Mouse (Mus musculus): Measurements from ENCODE around the gene Dnaic1. TPM values are rescaled to one million over a fixed set of nuclear protein-coding genes. Genes with fewer than 3 reads are reported as not detected.
A peak's percentile ranks its signal among the peaks of the same experiment; 100 is the strongest.

The Dnaic1 gene
- polyA plus RNA-seq, 1 experiment from 2014 or later = 0.62 TPM

GRCm38 (mm10) chr4:41670836-41671235, 101.3 kb downstream of the Dnaic1 start:
- H3K27me3 ChIP-seq (ENCODE audit: control insufficient read depth, insufficient read depth, low read length) = no peaks in the 10 kb centered on the region
- ATAC-seq (ENCODE audit: insufficient read depth, low FRiP score, low TSS enrichment) (no peak), DNase-seq (ENCODE audit: low spot score) (no peak)
- no peak overlapping the region for H3K4me2 ChIP-seq (ENCODE audit: low read depth)
- H3K4me1 ChIP-seq (ENCODE audit: control insufficient read depth, insufficient read depth, low read length) = peaks cover 34% of the 10 kb centered on the region
- WGBS = 83% methylated on average over 18 of the region's 18 CpGs
- no peaks in the 10 kb centered on the region for H3K9me3 ChIP-seq (ENCODE audit: control insufficient read depth, low read length)
- H3K4me3 ChIP-seq (ENCODE audit: low read depth, low read length) = no peak overlapping the region
- no peak overlapping the region for H3K9ac ChIP-seq (ENCODE audit: low read length)
- no peak overlapping the region for H3K27ac ChIP-seq (ENCODE audit: low read depth, low read length)
- no peaks in the 10 kb centered on the region for H3K36me3 ChIP-seq (ENCODE audit: control insufficient read depth, insufficient read depth, low read length)

GRCm38 (mm10) chr4:41671500-41671899, 101.9 kb downstream of the Dnaic1 start:
- no peak overlapping the region for H3K4me3 ChIP-seq (ENCODE audit: low read depth, low read length)
- no peak for ATAC-seq (ENCODE audit: insufficient read depth, low FRiP score, low TSS enrichment)

GRCm38 (mm10) chr4:41671963-41672480, 102.4 kb downstream of the Dnaic1 start:
- DNase-seq (ENCODE audit: low spot score) (no peak), ATAC-seq (ENCODE audit: insufficient read depth, low FRiP score, low TSS enrichment) (peak; percentile 28; the same call in 1 of the 2 replicates)

More at GRCm38 (mm10) chr4:41671500-41671899, 101.9 kb downstream of the Dnaic1 start:
- no peak overlapping the region for H3K27ac ChIP-seq (ENCODE audit: low read depth, low read length)
- DNase-seq (ENCODE audit: low spot score) = no peak
- H3K36me3 ChIP-seq (ENCODE audit: control insufficient read depth, insufficient read depth, low read length) = no peaks in the 10 kb centered on the region
- no peak overlapping the region for H3K9ac ChIP-seq (ENCODE audit: low read length)
- WGBS = 41% methylated on average over 5 of the region's 5 CpGs
- no peak overlapping the region for H3K4me2 ChIP-seq (ENCODE audit: low read depth)
- no peaks in the 10 kb centered on the region for H3K27me3 ChIP-seq (ENCODE audit: control insufficient read depth, insufficient read depth, low read length)
- no peaks in the 10 kb centered on the region for H3K9me3 ChIP-seq (ENCODE audit: control insufficient read depth, low read length)
- peaks cover 40% of the 10 kb centered on the region for H3K4me1 ChIP-seq (ENCODE audit: control insufficient read depth, insufficient read depth, low read length)

GRCm38 (mm10) chr4:41672522-41672963, 103.0 kb downstream of the Dnaic1 start:
- H3K4me1 ChIP-seq (ENCODE audit: control insufficient read depth, insufficient read depth, low read length) = peaks cover 43% of the 10 kb centered on the region
- no peaks in the 10 kb centered on the region for H3K36me3 ChIP-seq (ENCODE audit: control insufficient read depth, insufficient read depth, low read length)
- no peak overlapping the region for H3K4me3 ChIP-seq (ENCODE audit: low read depth, low read length)
- no peaks in the 10 kb centered on the region for H3K27me3 ChIP-seq (ENCODE audit: control insufficient read depth, insufficient read depth, low read length)
- peak overlapping the region; percentile 41 for H3K9ac ChIP-seq (ENCODE audit: low read length)
- H3K9me3 ChIP-seq (ENCODE audit: control insufficient read depth, low read length) = no peaks in the 10 kb centered on the region
- 27% methylated on average over 8 of the region's 8 CpGs for WGBS
- DNase-seq (ENCODE audit: low spot score) = no peak
- H3K4me2 ChIP-seq (ENCODE audit: low read depth) = no peak overlapping the region
- ATAC-seq (ENCODE audit: insufficient read depth, low FRiP score, low TSS enrichment) = no peak
- peak overlapping the region; percentile 65 for H3K27ac ChIP-seq (ENCODE audit: low read depth, low read length)

More at GRCm38 (mm10) chr4:41671963-41672480, 102.4 kb downstream of the Dnaic1 start:
- Histone ChIP-seq H3K9me3 (ENCODE audit: control insufficient read depth, low read length) (no peaks in the 10 kb centered on the region), H3K27me3 (ENCODE audit: control insufficient read depth, insufficient read depth, low read length) (no peaks in the 10 kb centered on the region), H3K4me1 (ENCODE audit: control insufficient read depth, insufficient read depth, low read length) (peaks cover 39% of the 10 kb centered on the region), H3K27ac (ENCODE audit: low read depth, low read length) (peak overlapping the region; percentile 65; the same call in 1 of the 2 replicates), H3K4me2 (ENCODE audit: low read depth) (no peak overlapping the region), H3K36me3 (ENCODE audit: control insufficient read depth, insufficient read depth, low read length) (no peaks in the 10 kb centered on the region), H3K4me3 (ENCODE audit: low read depth, low read length) (no peak overlapping the region), H3K9ac (ENCODE audit: low read length) (peak overlapping the region; percentile 41)
- 8% methylated on average over 8 of the region's 8 CpGs for WGBS

GRCm38 (mm10) chr4:41673186-41673585, 103.6 kb downstream of the Dnaic1 start:
- Histone ChIP-seq H3K9me3 (ENCODE audit: control insufficient read depth, low read length) (no peaks in the 10 kb centered on the region), H3K27ac (ENCODE audit: low read depth, low read length) (peak overlapping the region; percentile 9), H3K4me1 (ENCODE audit: control insufficient read depth, insufficient read depth, low read length) (peaks cover 49% of the 10 kb centered on the region), H3K9ac (ENCODE audit: low read length) (no peak overlapping the region), H3K4me2 (ENCODE audit: low read depth) (no peak overlapping the region), H3K4me3 (ENCODE audit: low read depth, low read length) (no peak overlapping the region), H3K27me3 (ENCODE audit: control insufficient read depth, insufficient read depth, low read length) (no peaks in the 10 kb centered on the region), H3K36me3 (ENCODE audit: control insufficient read depth, insufficient read depth, low read length) (no peaks in the 10 kb centered on the region)
- ATAC-seq (ENCODE audit: insufficient read depth, low FRiP score, low TSS enrichment) (no peak), DNase-seq (ENCODE audit: low spot score) (no peak)
- WGBS = 57% methylated on average over 19 of the region's 19 CpGs

GRCm38 (mm10) chr4:41676248-41677005, 106.9 kb downstream of the Dnaic1 start:
- no peak overlapping the region for H3K4me3 ChIP-seq (ENCODE audit: low read depth, low read length)
- H3K27me3 ChIP-seq (ENCODE audit: control insufficient read depth, insufficient read depth, low read length) = no peaks in the 10 kb centered on the region
- DNase-seq (ENCODE audit: low spot score) (no peak), ATAC-seq (ENCODE audit: insufficient read depth, low FRiP score, low TSS enrichment) (no peak)
- no peak overlapping the region for H3K4me2 ChIP-seq (ENCODE audit: low read depth)
- H3K36me3 ChIP-seq (ENCODE audit: control insufficient read depth, insufficient read depth, low read length) = no peaks in the 10 kb centered on the region
- H3K9me3 ChIP-seq (ENCODE audit: control insufficient read depth, low read length) = no peaks in the 10 kb centered on the region
- H3K4me1 ChIP-seq (ENCODE audit: control insufficient read depth, insufficient read depth, low read length) = peaks cover 69% of the 10 kb centered on the region
- 82% methylated on average over 17 of the region's 17 CpGs for WGBS
- peak overlapping the region; percentile 22; the same call in 1 of the 2 replicates for H3K9ac ChIP-seq (ENCODE audit: low read length)
- H3K27ac ChIP-seq (ENCODE audit: low read depth, low read length) = 0 out of 2 replicates have a peak overlapping the region, but pooled peaks have one; percentile 27

DNA sequence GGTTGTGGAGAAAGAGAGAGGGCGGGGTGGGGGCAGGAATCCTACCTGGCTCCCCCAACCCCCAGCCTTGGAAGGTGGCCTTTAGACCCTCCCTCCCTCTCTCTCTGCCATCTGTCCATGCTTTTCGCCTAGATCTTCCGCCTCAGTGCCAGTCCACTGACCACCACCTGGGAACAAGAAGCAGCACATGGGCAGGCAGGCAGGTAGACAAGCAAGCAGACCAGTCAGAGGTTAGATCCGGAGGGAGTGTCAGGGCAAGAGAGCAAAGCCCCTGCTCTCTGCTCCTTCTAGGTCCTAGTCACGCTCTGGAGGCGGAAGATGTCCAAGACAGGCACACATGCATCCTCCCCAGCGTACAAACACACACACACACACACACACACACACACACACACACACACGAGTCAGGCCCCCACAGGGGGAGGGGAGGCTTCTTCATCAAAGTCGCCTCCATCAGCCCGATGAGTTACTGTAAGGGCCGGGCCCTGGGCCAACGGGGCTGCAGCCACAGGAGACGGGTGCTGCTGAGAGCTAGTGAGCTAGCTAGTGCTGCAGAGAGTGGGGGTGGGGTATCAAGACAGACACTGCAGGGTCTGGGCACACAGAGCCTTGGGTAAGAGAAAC, 107.5 kb downstream of the Dnaic1 start:
- ATAC-seq (ENCODE audit: insufficient read depth, low FRiP score, low TSS enrichment) = peak; percentile 31; the same call in 1 of the 2 replicates
- no peak for DNase-seq (ENCODE audit: low spot score)
- 0 out of 2 replicates have a peak overlapping the region, but pooled peaks have one; percentile 27 for H3K27ac ChIP-seq (ENCODE audit: low read depth, low read length)

DNA sequence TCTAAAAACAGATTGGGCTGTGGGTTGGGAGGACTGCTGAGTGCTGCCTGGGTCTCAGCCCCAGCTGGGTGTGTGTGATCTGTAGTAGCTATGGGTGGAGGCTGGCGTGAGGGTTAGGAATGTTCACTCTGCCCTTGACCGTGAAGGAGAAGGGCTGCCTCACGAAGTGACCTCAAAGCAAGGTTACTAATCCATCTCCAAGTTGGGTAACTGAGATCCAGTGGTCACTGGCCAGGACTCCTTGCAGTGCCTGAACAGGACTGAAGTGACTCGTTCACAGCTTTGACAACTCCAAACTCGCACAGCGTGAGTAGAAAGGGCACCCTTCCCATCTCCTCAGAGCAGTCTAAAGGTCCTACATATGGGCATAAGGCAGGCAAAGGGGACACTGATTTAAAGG, 109.3 kb downstream of the Dnaic1 start:
- DNase-seq (ENCODE audit: low spot score) = no peak
- Histone ChIP-seq H3K27me3 (ENCODE audit: control insufficient read depth, insufficient read depth, low read length) (no peaks in the 10 kb centered on the region), H3K36me3 (ENCODE audit: control insufficient read depth, insufficient read depth, low read length) (no peaks in the 10 kb centered on the region), H3K4me3 (ENCODE audit: low read depth, low read length) (no peak overlapping the region), H3K4me1 (ENCODE audit: control insufficient read depth, insufficient read depth, low read length) (peaks cover 64% of the 10 kb centered on the region), H3K27ac (ENCODE audit: low read depth, low read length) (no peak overlapping the region), H3K4me2 (ENCODE audit: low read depth) (no peak overlapping the region), H3K9me3 (ENCODE audit: control insufficient read depth, low read length) (no peaks in the 10 kb centered on the region), H3K9ac (ENCODE audit: low read length) (no peak overlapping the region)
- 81% methylated on average over 6 of the region's 6 CpGs for WGBS
- no peak for ATAC-seq (ENCODE audit: insufficient read depth, low FRiP score, low TSS enrichment)

More for the DNA sequence above, 107.5 kb downstream of the Dnaic1 start:
- H3K9me3 ChIP-seq (ENCODE audit: control insufficient read depth, low read length) = no peaks in the 10 kb centered on the region
- peak overlapping the region; percentile 22; the same call in 1 of the 2 replicates for H3K9ac ChIP-seq (ENCODE audit: low read length)
- H3K4me1 ChIP-seq (ENCODE audit: control insufficient read depth, insufficient read depth, low read length) = peaks cover 67% of the 10 kb centered on the region
- H3K36me3 ChIP-seq (ENCODE audit: control insufficient read depth, insufficient read depth, low read length) = no peaks in the 10 kb centered on the region
- 43% methylated on average over 13 of the region's 13 CpGs for WGBS
- no peak overlapping the region for H3K4me2 ChIP-seq (ENCODE audit: low read depth)
- H3K27me3 ChIP-seq (ENCODE audit: control insufficient read depth, insufficient read depth, low read length) = no peaks in the 10 kb centered on the region
- H3K4me3 ChIP-seq (ENCODE audit: low read depth, low read length) = no peak overlapping the region

Data from neural tube, embryonic 11.5 days (tissue).